Mouse (Mus musculus): Measurements from ENCODE around the gene Tmem132b. TPM values are rescaled to one million over a fixed set of nuclear protein-coding genes. Genes with fewer than 3 reads are reported as not detected.
"Not testable (repeated sequence)": the region's sequence is repeated elsewhere in the genome, so short reads cannot be mapped to it uniquely, and the experiment has no call there.

The Tmem132b gene
- 10 to 100 TPM; 82.4 to 84.0 TPM for total RNA-seq (2021)
- long read RNA-seq, full-length matches to known transcripts = 5 of 14 reads
- long read RNA-seq, partial matches to known transcripts = 1 of 14 reads
- long read RNA-seq, other reads (novel, unspliced or antisense) = 8 of 14 reads

DNA sequence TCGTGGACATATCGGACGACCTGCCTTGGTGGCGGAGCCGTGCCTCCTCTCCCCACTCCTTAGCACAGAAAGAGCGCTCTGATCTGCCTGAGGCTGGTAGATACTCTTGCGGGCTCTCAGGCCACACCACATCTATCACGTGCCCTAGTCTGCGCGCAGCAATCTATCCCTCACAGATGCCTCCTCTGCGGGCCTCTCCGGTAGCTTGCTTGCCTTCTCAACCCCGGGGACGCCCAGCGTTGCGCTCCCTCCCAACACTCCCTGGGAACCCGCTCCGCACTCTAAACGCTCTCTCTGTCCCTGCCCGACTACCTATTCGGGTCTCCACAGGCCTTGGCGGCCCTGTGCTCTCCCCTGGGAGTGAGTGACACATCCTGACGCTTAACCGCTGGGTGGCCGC lies at the start of gene Tmem132b:
Gene Tmem132b (plus strand): TSS at position 141 of the 400 bp plus-strand sequence.
- peak; percentile 46 to 55 for DNase-seq (ENCODE audit: low spot score in 2 of 2)

- DNase-seq (ENCODE audit: low spot score in 2 of 2) = no peak
Measured at GRCm38 (mm10) chr5:125482474-125482873, 49.1 kb upstream of the Tmem132b start.

DNA sequence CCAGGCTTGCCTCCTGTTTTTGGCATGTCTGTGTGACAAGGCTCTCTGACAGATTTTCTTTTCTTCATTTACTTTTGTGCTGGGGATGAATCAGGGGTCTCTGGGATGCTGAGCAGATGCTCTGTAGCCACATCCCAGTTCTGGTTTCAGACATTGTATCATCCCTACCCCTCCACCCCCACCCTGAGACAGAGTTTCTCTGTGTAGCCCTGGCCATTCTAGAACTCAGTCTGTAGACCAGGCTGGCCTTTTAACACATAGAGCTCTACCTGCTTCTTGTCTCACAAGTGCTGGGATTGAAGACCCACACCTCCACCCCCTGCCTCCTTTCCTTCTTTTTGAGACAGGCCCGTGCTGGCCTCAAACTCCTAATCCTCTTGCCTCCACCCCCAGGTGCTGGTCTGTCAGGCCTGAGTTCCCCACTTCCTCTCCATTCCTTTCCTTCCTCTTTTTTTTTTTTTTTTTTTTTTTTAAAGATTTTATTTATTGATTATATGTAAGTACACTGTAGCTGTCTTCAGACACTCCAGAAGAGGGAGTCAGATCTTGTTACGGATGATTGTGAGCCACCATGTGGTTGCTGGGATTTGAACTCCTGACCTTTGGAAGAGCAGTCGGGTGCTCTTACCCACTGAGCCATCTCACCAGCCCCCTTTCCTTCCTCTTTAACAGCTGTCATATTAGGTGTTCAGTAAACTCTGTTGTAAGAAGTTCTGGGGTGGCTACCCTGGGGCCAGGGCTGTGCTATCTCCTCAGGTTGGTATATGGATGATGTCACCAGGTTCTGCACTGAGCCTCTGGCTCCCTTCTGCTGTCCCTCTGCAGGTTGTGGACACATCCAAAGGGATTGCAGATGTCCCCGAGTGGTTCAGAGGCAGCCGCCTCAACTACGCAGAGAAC lies 47.6 kb upstream of the Tmem132b start:
- no peak for DNase-seq (ENCODE audit: low spot score in 2 of 2)

DNA sequence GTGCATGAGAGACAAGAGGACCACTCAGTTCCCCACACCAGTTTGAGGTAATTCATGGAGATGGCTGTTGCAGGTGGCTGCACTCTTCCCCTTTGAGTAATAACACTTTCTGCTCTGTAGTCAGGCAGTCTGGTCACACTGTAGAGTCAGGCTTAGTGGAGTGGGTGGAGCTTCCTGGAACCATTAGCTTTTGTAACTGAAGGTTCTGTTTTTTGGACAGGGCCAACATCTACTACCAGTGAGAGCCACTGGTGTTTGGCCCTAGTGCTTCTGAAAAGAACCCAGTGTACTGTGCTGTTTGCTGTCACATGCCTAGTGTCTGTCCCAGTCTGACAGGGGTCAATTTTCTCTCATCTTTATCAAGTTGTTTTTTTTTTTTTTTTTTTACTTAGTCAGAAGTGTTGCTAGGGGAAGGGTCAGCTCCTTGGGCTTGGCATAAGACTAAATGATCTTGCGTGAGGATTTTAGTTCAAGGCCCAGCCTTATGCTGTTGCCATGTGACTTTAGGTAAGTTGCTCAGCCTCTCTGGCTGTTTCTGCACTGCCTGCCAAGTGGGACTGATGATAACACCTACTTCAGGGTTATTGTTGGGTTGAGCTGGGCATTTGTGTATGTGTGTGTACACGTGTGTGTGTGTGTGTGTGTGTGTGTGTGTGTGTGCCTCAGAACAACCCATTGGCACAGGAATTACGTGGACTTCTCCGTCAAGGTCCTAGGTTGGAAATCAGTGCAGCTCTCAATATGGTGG lies 46.4 kb upstream of the Tmem132b start:
- no peak for DNase-seq (ENCODE audit: low spot score in 2 of 2)

- no peak for DNase-seq (ENCODE audit: low spot score in 2 of 2)
Measured at GRCm38 (mm10) chr5:125486088-125486487, 45.5 kb upstream of the Tmem132b start.

DNA sequence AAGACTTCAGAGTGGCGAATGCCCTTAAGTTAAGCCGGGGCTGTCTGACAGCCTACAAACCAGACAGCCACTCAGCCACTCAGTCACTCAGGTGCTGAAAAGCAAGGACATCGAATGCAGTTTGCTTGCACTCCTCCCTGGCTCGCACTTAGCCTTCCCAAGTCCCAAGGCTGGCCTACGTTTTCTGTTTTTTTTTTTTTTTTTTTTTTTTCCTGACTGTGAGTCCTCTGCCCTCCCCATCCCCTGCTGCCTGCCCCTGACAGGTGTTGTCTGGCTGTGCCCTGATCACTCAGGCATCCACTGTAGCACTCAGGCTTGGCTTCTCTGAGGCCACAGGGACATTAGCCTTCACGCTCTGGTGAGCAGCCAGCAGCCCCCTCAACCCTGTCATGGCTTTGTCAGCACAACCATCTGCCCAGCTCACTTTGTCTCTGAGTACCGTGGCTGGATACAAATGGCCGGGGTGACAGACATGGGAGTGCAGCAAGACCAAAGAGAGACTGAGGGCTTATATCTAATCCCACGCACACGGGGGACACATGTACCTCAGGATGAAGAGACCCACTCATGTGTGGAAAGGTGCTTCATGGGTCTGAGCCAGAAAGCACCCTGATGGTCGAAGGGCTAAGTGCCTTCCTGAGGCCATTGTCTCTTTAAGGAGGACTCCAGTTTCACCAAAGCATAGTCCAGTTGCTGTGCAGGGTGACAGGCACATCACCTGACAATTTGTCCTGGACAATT lies 44.0 kb upstream of the Tmem132b start:
- no peak for DNase-seq (ENCODE audit: low spot score in 2 of 2)

DNA sequence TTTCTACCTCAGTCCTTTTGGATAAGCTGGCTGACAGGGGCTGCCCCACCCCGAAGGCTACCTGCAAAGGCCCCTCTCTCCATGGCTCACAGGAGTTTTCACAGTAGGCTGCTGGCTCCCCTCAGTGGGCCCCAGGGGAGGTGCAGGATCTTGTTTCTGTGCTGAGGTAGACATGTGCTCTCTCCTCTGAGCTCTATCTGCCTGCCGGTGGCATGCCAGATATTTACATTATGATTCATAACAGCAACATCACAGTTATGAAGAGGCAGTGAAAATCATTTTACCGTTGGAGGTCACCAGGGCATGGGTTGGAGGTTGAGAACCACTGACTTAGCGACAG lies 43.5 kb upstream of the Tmem132b start:
- no peak for DNase-seq (ENCODE audit: low spot score in 2 of 2)

- not testable (repeated sequence) for DNase-seq (ENCODE audit: low spot score in 2 of 2)
Measured at GRCm38 (mm10) chr5:125488953-125489352, 42.6 kb upstream of the Tmem132b start.

DNA sequence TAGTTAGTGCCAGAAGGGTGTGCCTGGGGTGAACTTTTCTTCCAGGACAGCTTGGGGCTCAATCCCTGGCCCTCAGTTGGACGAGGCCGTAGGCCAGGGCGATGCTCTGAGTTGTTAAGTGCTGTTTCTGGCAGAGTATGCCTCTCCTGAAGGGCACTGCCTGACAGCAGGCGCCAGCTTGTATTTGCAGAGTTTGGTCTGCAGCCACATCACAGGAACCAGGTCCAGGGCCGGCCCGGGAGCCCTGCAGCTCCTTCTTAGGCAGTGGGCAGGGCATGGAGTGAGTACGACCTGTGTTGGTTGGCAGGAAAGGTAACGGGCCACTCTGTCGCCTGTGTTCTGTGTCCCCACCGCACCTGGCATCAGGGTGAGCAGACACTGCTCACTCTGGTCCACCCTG lies 40.5 kb upstream of the Tmem132b start:
- peak; percentile 62 to 69 for DNase-seq (ENCODE audit: low spot score in 2 of 2)

DNA sequence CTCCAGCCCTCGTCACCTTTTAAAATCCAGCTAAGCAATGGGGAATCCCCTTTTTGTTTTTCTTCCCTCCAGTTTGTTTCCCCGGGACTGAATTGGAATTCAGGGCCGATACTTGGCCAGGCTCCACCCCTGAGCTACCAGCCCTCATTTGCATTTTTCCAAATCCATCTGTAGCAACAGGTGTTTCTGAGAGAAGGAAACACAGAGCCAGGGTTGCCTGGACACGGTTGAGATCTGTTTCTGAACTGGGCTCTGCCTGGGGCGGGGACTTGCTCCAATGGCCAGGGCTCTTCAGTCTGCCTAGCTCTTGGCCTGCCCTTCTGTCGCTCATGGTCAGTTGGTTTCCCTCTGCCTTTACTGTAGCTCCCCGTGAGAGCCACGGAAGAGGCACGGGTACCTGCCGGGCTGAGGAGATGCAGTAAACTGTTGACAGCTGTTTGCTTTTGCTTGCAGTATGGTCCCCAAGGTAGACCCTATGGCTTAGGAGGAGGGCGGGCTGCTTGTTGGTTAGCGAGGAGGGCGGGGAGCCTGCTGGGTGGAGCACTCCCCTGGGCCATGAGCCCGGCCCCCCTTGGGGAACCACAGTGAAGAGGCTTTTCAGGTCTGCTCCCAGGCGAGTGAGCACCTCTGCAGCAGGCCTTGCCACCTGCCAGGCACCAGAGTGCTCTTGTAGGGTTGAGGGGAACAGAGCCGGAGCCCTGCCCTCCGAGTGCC lies 39.0 kb upstream of the Tmem132b start:
- DNase-seq (ENCODE audit: low spot score in 2 of 2) = peak; percentile 56 to 61

GRCm38 (mm10) chr5:125493093-125493423 lies 38.5 kb upstream of the Tmem132b start:
- DNase-seq (ENCODE audit: low spot score in 2 of 2) = no peak

DNA sequence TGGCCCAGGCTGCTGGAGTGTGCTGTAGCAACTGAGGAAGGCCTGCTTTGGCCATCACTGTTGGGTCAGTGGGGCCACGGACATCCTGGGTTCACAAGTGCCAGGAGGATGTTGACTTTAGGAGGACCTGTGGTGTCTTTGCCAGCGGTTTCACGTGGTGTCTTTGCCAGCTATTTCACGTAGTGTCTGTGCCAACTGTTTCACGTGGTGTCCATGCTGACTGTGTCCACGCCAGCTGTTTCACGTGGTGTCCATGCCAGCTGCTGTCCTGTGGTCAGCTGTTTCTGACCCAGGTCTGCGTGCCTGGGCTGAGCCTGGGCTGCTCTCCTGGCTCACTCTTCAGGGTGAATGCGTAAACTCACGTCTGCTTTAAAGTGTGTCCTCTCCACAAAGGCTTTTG lies 35.9 kb upstream of the Tmem132b start:
- no peak for DNase-seq (ENCODE audit: low spot score in 2 of 2)

- peak; percentile 84 to 87 for DNase-seq (ENCODE audit: low spot score in 2 of 2)
Measured at GRCm38 (mm10) chr5:125497821-125498600, 33.6 kb upstream of the Tmem132b start.

DNA sequence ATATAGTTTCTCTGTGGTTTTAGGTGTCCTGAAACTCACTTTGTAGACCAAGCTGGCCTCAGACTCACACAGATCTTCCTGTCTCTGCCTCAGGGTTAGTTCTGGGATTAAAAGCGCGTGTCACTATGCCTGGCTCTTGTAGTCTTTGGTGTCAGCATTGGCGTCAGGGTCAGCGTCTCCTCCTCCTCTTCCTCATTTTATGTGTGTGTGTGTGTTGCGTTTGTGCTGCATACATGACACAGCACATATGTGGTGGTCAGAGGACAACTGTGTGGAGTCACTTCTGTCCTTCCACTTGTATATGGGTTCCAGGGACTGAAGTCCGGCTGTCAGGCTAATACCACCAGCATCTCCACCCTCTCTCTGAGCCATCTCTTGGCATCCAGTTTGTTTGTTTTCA lies 30.1 kb upstream of the Tmem132b start:
- no peak for DNase-seq (ENCODE audit: low spot score in 2 of 2)

DNA sequence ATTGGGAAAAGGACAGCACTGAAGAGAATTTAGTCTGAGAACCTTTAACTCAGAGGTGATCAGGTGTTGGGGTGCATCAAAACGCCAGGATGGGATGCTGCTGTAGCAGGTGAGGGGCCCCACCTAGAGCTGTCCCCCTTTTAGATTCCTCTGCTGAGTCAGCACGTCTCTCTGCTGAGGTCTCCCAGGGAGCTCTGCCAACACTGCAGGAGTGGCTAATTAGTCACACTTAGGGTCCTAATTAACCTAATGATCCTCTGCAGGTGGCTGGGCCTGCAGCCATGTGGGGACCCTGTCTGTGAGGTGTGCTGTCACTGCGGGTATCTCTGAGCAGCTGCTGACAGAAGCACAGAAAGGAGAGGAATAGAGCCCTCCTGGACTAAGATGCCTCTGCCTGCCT lies 29.4 kb upstream of the Tmem132b start:
- no peak for DNase-seq (ENCODE audit: low spot score in 2 of 2)

DNA sequence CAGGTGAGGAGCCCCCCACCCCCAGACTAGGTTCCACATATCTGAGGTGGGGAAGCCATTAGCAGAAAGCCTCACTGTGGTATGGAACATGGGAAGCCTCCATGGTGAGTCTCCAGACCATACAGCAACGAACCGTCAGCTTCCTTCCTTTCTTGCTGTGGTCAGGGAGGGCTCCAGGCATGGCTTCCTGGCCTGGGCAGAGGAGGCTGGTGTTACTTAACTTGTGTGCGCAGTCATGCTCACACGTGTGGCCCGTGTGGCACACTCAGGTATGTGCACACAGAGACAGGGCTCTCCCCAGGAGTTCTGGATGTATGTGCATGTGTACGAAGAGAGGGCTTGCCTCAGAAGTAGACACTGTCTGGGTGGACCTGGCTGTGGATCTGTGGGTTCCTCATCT lies 27.9 kb upstream of the Tmem132b start:
- no peak for DNase-seq (ENCODE audit: low spot score in 2 of 2)

- no peak for DNase-seq (ENCODE audit: low spot score in 2 of 2)
Measured at GRCm38 (mm10) chr5:125504692-125505091, 26.9 kb upstream of the Tmem132b start.

GRCm38 (mm10) chr5:125505968-125506367 lies 25.6 kb upstream of the Tmem132b start:
- peak in 1 of 2 experiments; percentile 45 for DNase-seq (ENCODE audit: low spot score in 2 of 2)

DNA sequence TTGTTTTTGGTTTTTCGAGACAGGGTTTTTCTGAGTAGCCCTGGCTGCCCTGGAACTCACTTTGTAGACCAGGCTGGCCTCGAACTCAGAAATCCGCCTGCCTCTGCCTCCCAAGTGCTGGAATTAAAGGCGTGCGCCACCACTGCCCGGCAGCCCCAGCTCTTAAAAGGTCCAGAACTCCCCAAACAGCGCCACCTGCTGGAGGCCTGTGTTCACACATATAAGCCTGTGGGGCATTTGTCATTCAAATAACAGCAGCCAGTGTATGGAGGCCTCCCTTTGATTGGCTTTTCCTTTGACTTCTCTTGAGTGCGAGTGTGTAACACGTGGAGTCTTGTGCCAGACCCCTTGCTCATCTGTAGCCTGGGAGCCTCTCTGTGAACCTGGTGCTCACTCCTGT lies 24.0 kb upstream of the Tmem132b start:
- no peak for DNase-seq (ENCODE audit: low spot score in 2 of 2)

DNA sequence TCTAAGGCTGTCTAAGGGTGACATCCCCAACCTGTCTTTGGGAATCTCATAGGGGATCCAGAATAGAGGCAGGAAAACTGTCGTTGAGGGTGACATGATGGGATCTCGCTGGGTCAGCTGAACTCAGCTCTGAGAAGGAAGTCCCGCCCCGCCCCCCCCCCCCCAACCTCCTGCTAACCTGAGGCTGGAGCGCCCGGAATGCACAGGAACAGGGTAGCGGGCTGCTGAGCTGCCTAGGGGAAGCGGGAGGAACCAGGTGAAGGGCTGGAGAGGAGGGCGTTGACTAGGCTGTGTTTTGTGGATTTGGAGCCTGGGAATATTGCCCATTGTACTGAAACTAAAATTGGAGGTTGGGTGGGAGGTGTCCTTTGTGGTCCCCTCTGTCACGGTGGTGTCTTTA lies 23.6 kb upstream of the Tmem132b start:
- no peak for DNase-seq (ENCODE audit: low spot score in 2 of 2)
